Comparison of ENCODE assay signal across 8 mouse cellular contexts in the genomic region with DNA sequence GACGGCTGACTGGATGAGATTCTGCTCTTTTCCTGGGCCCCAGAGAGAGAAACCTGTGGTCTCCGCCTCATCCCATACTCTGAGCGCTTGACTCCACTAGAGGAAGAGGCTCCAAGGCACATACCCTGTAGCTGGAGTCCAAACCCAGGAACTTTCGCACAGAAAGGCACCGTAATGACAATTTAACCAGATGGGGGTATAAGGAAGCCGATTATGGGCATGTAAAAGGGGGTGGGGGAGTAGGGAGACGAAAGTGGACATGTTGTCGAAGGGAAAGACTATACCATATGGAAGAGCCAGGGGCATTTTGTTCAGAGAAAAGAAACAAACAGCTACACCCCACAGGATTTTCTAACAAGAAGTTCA. TPM values are rescaled to one million over a fixed set of nuclear protein-coding genes. Genes with fewer than 3 reads are reported as not detected.
DNase-seq lines count a peak whose midpoint lies in the region; ATAC-seq and TF ChIP-seq lines count a peak whose summit lies in the region.

No protein-coding gene starts in this region.

- H3K4me2 ChIP-seq in limb, embryonic 14.5 days (replicated peaks; ENCODE audit: low read depth, low read length, severe bottlenecking) = peak overlapping the region; percentile 68
- H3K4me2 ChIP-seq in stomach, embryonic 16.5 days (ENCODE audit: low read depth, low read length) = peak overlapping the region; percentile 55

- peak; percentile 7; the same call in 1 of the 2 replicates for ATAC-seq in frontal cortex, adult (ENCODE audit: low TSS enrichment)
- no peak for ATAC-seq in limb, embryonic 14.5 days (ENCODE audit: low FRiP score, low read depth)
- ATAC-seq in stomach, embryonic 16.5 days (ENCODE audit: insufficient read depth, low FRiP score) = no peak

- 5% methylated on average over 8 of the region's 8 CpGs for WGBS in limb, embryonic 14.5 days
- WGBS in stomach, embryonic 16.5 days = 10% methylated on average over 8 of the region's 8 CpGs

- H3K9me3 ChIP-seq in limb, embryonic 14.5 days (ENCODE audit: control insufficient read depth, low read length) = no peaks in the 10 kb centered on the region
- H3K9me3 ChIP-seq in stomach, embryonic 16.5 days (replicated peaks; ENCODE audit: control insufficient read depth, low read length) = no peaks in the 10 kb centered on the region

- no peaks in the 10 kb centered on the region for H3K27me3 ChIP-seq in testis, adult 2 months (ENCODE audit: control insufficient read depth, insufficient read depth, low read length)
- H3K27me3 ChIP-seq in limb, embryonic 14.5 days (ENCODE audit: control insufficient read depth, insufficient read depth, low read length) = no peaks in the 10 kb centered on the region
- no peaks in the 10 kb centered on the region for H3K27me3 ChIP-seq in stomach, embryonic 16.5 days (ENCODE audit: control insufficient read depth, insufficient read depth, low read length)

- TF ChIP-seq POLR2A in testis, adult 2 months (IDR thresholded peaks at IDR 0.05; ENCODE audit: control insufficient read depth, low read depth, low read length) = no peak
- no peak for TF ChIP-seq POLR2A in limb, embryonic 14.5 days (IDR thresholded peaks at IDR 0.05; ENCODE audit: borderline replicate concordance, extremely low read depth, insufficient read depth, insufficient read length)

- TF ChIP-seq CTCF in testis, adult 2 months (IDR thresholded peaks at IDR 0.05; ENCODE audit: control insufficient read depth, insufficient read depth, insufficient replicate concordance, low read depth, low read length) = no peak

- peak overlapping the region; percentile 94 for H3K4me3 ChIP-seq in testis, adult 2 months (ENCODE audit: control insufficient read depth, low read depth, low read length)
- H3K4me3 ChIP-seq in limb, embryonic 14.5 days (replicated peaks; ENCODE audit: low read length) = peak overlapping the region; percentile 73
- H3K4me3 ChIP-seq in stomach, embryonic 16.5 days (replicated peaks; ENCODE audit: low read length) = peak overlapping the region; percentile 77

- DNase-seq in frontal cortex, postnatal 14 days (ENCODE audit: low spot score in 2 of 2) = no peak
- DNase-seq in testis, postnatal 14 days (ENCODE audit: low spot score) = no peak
- DNase-seq in limb, embryonic 14.5 days (ENCODE audit: low spot score) = no peak
- DNase-seq in urinary bladder, postnatal 14 days (ENCODE audit: low spot score) = no peak
- no peak for DNase-seq in adrenal gland, adult 8-10 months

- H3K36me3 ChIP-seq in testis, adult 2 months (ENCODE audit: control insufficient read depth, insufficient read depth, low read length) = no peaks in the 10 kb centered on the region
- H3K36me3 ChIP-seq in limb, embryonic 14.5 days (ENCODE audit: control insufficient read depth, insufficient read depth, low read length) = no peaks in the 10 kb centered on the region
- no peaks in the 10 kb centered on the region for H3K36me3 ChIP-seq in stomach, embryonic 16.5 days (ENCODE audit: control insufficient read depth, insufficient read depth, low read length)

- H3K27ac ChIP-seq in testis, adult 2 months (ENCODE audit: control insufficient read depth, insufficient read depth, low read depth, low read length) = peak overlapping the region; percentile 1; the same call in 1 of the 2 replicates
- no peak overlapping the region for H3K27ac ChIP-seq in limb, embryonic 14.5 days (replicated peaks; ENCODE audit: low read depth, low read length)
- H3K27ac ChIP-seq in stomach, embryonic 16.5 days (ENCODE audit: low read length) = peak overlapping the region; percentile 79

- H3K9ac ChIP-seq in limb, embryonic 14.5 days (ENCODE audit: low read depth, low read length, severe bottlenecking) = peak overlapping the region; percentile 84
- H3K9ac ChIP-seq in stomach, embryonic 16.5 days (ENCODE audit: low read length) = peak overlapping the region; percentile 87

- H3K4me1 ChIP-seq in testis, adult 2 months (ENCODE audit: control insufficient read depth, insufficient read depth, low read length) = peaks cover 2% of the 10 kb centered on the region
- peaks cover 6% of the 10 kb centered on the region for H3K4me1 ChIP-seq in limb, embryonic 14.5 days (ENCODE audit: control insufficient read depth, insufficient read depth, low read length)
- H3K4me1 ChIP-seq in stomach, embryonic 16.5 days (ENCODE audit: control insufficient read depth, insufficient read depth, low read length) = no peaks in the 10 kb centered on the region

RNA-seq across cellular contexts. Expression of gene Ell2, which starts 2.1 kb away (rescaled TPM):
- 17.7 and 28.9 TPM in 2 replicates for polyA plus RNA-seq in testis, adult 2 months (2012; rRNA removed)
- 6.4 and 7.7 TPM in 2 replicates for polyA plus RNA-seq in limb, embryonic 14.5 days (2012; rRNA removed)
- polyA plus RNA-seq in limb, embryonic 14.5 days (2014; fragmentation: Nextera tagmentation; extraction: Ambion mirVana) = 9.4 and 9.9 TPM in 2 replicates
- 17.5 and 19.4 TPM in 2 replicates for polyA plus RNA-seq in stomach, embryonic 16.5 days (2015; fragmentation: Nextera tagmentation; extraction: Ambion mirVana)
- 10 to 100 TPM; 37.3 to 67.7 (median 50.4) TPM for total RNA-seq in adrenal gland, adult 8-10 months (2022)
